Mouse (Mus musculus) megakaryocyte progenitor cell, adult 5-6 weeks (primary cell): ENCODE data around the gene BC030499. TPM values are rescaled to one million over a fixed set of nuclear protein-coding genes. Genes with fewer than 3 reads are reported as not detected.
A peak's percentile ranks its signal among the peaks of the same experiment; 100 is the strongest.
"Not testable (repeated sequence)": the region's sequence is repeated elsewhere in the genome, so short reads cannot be mapped to it uniquely, and the experiment has no call there.

ENCODE experiments used
- ATAC-seq: replicated peaks from 2 replicates; pipeline ENCODE4 v1.8.0; 2016; ENCODE audit warnings: mild to moderate bottlenecking, moderate TSS enrichment, inconsistent platforms; ENCODE audit not compliant: poor library complexity
- total RNA-seq, 2 experiments: library from RNA; stranded (forward) in 1 of 2; stranded (reverse) in 1 of 2; fragments of 157-497, 149-512 nt in 1 of 2; fragments of 200-1000 nt in 1 of 2; gene quantifications; 2 replicates each; pipeline versions ENCODE4 v1.2.3 to v1.2.4; 2015 to 2017

The BC030499 gene
- 0.22 and 0.30 TPM in 2 replicates for total RNA-seq (2015)
- total RNA-seq (2017) = 0.14 and 2.0 TPM in 2 replicates

GRCm38 (mm10) chr11:78290654-78291053 lies at the start of gene BC030499:
Gene BC030499, plus strand, starts transcription at chr11:78290841.
- no peak for ATAC-seq

- ATAC-seq = peak; percentile 12; the same call in 1 of the 2 replicates
Measured at GRCm38 (mm10) chr11:78245261-78245626, 45.4 kb upstream of the BC030499 start.

DNA sequence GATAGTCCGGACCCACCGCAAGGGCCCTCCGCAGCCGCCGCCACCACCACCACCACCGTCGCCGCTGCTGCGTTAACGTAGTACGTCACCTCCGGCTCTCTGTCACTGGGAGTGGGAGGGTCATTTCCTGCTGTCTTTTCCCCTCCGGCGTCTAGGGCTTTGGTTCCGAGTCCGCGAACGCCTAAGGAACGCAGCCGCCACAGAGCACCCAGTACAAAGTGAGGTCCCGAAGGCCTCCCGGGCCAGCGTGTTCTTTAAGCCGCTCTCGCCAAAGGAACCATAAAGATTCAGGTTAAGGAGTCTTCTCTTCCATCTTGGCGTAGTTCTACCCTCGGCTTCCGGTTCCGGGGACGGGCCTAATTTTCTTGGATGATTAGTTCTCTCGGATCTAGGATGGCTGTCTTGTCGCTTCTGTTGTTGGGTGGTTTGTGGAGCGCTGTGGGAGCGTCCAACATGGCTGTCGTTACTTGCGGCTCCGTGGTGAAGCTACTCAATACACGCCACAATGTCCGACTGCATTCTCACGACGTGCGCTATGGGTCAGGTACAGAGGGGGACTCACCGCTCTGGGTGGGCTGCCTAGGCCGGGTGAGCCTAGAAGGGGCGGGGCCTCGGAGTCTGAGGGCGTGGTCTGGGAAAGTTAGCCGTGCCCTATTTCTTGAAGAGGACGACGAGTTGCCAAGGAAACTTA lies 44.9 kb upstream of the BC030499 start, which contains the start of the genes Sdf2 and Supt6:
Gene Sdf2 (plus strand): TSS at position 120 of the 691 bp plus-strand sequence.
Gene Supt6 (minus strand): TSS at position 361 of the 691 bp plus-strand sequence.
- peak; percentile 92 for ATAC-seq

DNA sequence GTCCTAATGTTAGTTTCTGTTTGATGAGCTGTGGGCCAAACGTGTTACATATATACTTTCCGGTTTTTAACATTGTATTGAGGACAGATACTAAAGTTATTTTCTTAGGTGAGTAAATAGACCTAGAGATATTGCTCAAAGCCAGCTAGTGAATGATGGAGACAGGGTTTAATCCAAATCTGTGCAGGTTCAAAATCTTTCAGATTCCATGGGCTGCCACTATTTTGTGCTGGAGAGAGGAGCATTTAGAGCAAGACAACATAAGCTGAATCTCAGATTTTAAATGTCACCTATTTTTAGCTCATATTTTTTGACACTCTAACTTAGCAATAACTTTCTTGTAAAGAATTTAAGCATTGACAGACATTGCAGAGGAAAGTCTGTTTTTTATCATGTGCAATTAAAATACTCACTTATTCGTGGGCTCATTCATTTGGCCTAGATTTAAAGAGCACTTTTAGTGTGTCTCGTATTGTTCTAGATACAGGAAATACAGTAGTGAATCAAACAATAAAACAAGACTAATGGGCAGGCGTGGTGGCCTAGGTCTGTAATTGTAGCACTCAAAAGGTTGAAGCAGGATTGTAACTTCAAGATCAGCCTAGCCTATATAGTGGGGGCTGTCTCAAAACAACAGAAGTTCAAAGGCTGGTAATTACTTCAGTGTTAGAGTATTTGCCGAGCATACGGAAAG lies 44.2 kb upstream of the BC030499 start:
- ATAC-seq = no peak

- ATAC-seq = no peak
Measured at GRCm38 (mm10) chr11:78247012-78247348, 43.7 kb upstream of the BC030499 start.

DNA sequence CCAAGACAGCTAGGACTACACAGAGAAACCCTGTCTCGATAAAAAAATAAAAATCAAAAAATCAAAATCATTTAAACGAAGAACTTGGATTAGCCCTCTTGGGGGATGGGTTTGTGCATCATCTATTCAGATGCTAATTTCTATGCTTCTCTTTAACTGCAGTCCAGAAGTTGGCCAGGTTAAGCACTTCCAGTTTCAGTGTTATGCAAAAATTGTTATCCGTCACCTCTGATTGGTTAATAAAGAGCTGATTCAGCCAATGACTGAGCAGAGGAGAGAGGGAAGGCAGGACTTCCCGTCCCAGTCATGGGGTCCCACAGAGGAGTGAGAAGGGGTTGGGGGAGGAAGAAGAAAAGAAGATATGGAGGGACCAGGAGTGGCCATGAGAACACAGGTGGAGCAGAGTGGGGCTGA lies 42.9 kb upstream of the BC030499 start:
- ATAC-seq = peak; percentile 29

- no peak for ATAC-seq
Measured at GRCm38 (mm10) chr11:78256618-78257017, 34.0 kb upstream of the BC030499 start.

GRCm38 (mm10) chr11:78260489-78261258 lies 30.0 kb upstream of the BC030499 start:
- no peak for ATAC-seq

DNA sequence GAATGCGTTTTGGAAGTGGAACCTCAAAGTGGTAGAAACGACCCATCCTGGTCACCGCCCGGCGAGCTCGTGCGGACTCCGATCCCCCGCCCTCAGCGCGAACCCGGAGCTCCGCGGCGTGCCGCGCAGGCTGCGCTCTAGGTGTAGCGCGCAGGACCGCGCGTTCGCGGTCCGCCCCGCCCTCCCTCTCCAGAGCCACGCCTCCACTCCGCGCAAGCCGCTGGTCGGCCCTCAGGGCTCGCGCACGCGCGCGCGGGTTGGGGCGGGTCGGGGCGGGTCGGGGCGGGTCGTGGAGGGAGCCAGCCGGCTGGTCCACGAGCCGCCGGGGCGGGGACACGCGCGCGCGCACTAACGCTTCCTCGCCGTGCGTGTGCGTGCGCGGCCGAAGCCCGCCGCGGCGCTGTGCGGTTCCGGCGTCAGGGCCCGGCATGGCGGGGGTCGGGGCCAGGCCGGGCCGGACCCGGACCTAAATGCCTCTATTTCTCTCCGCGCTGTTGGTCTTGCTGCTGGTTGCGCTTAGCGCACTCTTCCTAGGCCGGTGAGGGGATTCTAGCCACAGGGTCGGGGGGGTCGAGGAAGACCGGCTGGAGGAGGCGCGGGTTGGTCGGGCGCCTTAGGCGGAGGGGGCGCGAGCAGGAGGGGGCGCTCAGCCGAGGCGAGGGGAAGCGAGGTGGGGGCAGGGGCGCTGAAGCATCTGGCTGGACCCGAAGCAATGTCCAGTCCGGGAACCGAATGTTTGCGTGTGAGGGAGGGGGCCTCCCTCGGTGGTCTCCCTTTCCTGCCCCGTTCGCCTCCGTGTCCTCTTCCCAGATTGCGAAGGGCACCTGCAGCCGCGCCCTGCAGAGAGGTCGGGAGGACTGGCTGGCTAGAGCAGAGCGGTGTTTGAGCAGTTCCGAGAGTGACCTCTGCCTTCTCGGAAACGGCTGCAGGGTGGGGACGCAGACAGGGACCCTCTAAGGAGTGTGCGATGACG lies 29.0 kb upstream of the BC030499 start, which contains the start of gene 2610507B11Rik:
Gene 2610507B11Rik (plus strand): TSS at position 373 of the 973 bp plus-strand sequence.
- peak; percentile 95 for ATAC-seq

GRCm38 (mm10) chr11:78262550-78262949 lies 28.1 kb upstream of the BC030499 start:
- ATAC-seq = peak; percentile 70

- ATAC-seq = no peak
Measured at GRCm38 (mm10) chr11:78265571-78265970, 25.1 kb upstream of the BC030499 start.

- ATAC-seq = no peak
Measured at GRCm38 (mm10) chr11:78271986-78272385, 18.7 kb upstream of the BC030499 start.

DNA sequence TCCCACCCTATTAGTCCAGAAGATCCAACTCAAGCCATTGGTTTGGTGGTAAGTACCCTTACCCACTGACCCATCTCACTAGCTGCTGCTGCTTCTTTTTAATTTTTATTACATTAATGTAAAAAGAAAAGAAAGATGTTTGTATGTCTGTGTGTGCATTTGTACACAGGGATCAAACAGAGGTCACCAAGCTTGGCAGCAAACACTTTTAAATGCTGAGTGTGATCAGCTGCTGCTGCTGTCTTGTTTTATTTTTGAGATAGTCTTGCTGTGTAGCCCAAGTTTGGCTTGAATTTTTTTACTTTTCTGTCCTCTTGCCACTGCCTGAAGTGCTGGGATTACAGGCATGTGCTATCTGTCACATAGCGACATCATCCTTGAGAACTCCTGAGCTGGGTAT lies 15.0 kb upstream of the BC030499 start:
- ATAC-seq = no peak

DNA sequence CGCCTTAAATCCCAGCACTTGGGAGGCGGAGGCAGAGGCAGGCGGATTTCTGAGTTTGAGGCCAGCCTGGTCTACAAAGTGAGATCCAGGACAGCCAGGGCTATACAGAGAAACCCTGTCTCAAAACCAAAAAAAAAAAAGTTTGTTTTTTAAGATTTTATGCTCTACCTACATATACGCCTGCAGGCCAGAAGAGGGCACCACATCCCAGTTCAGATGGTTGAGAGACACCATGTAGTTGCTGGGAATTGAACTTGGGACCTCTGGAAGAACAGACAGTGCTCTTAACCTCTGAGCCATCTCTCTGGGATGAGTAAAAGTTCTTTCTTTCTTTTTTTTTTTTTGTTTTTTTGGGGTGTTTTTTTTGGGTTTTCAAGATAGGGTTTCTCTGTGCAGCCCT lies 14.5 kb upstream of the BC030499 start:
- not testable (repeated sequence) for ATAC-seq

- ATAC-seq = no peak
Measured at GRCm38 (mm10) chr11:78278853-78279252, 11.8 kb upstream of the BC030499 start.

DNA sequence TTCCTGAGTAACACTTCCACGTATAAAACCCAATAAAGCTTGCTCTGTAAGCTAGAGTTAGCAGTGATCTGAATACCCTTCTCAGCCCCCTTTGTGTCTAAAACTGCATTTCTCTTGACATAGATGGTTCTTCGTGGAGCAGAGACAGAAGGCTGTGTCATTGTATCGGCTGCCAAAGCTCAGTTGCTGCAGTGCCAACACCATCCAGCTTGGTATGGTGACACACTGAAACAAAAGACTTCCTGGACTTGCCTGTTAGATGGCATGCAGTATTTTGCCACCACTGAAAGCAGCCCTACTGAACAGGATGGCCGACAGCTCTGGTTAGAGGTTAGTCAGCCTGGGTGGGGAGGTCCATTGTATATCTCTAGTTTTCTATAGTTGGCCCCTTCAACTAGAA lies 11.1 kb upstream of the BC030499 start:
- no peak for ATAC-seq

DNA sequence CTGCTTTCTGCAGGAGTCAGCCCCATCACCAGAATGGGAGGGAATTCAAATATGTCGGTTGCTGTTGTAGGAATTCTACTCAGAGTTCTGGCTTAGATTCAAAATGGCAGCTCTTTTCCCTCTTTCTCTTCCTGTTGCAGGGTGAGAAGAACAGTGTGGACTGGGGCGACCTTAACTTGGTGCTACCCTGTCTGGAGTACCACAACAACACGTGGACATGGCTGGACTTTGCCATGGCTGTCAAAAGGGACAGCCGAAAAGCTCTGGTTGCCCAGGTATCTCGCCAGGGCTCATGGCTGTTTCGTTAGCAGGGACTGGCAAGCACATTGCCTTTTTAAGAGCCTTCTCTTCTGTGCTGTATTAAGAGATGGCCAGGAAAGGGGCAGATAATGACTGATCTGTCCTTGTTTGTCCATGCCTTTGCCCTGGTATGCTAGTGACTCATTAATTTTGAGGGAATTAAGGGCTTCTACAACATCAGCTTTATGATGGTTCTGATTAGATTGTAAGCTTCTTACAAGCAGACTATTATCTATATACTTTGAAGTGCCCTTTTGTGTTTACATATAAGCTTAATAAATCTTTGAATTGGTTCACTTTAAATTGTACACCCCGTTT lies 1.4 kb upstream of the BC030499 start:
- ATAC-seq = no peak

DNA sequence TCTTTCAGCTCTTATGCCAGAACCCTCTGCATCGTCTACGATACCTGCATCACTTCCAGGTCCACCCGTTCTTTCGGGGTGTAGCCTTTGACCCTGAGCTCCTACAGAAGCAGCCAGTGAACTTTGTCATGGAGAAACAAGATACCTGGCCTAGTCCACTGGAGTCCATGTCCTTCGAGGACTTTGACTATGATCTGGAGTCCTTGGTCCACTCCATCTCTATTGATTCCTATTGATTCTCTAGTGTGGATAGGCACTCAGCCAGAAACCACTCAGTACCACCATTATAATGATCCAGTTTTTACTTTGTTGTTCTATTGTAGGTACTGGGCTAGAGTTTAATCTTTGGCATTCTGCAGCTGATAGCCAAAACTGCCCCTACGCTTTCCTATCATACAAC lies 3.9 kb downstream of the BC030499 start:
- ATAC-seq = no peak

GRCm38 (mm10) chr11:78300917-78301316 lies 10.3 kb downstream of the BC030499 start:
- ATAC-seq = 0 out of 2 replicates have a peak, but pooled peaks have one; percentile 3
